Mouse (Mus musculus): Measurements from ENCODE around the gene Pcgf6. TPM values are rescaled to one million over a fixed set of nuclear protein-coding genes. Genes with fewer than 3 reads are reported as not detected.

The Pcgf6 gene
- total and polyA plus RNA-seq, 2 experiments from 2014 or later, result 3.3 to 4.1 TPM

DNA sequence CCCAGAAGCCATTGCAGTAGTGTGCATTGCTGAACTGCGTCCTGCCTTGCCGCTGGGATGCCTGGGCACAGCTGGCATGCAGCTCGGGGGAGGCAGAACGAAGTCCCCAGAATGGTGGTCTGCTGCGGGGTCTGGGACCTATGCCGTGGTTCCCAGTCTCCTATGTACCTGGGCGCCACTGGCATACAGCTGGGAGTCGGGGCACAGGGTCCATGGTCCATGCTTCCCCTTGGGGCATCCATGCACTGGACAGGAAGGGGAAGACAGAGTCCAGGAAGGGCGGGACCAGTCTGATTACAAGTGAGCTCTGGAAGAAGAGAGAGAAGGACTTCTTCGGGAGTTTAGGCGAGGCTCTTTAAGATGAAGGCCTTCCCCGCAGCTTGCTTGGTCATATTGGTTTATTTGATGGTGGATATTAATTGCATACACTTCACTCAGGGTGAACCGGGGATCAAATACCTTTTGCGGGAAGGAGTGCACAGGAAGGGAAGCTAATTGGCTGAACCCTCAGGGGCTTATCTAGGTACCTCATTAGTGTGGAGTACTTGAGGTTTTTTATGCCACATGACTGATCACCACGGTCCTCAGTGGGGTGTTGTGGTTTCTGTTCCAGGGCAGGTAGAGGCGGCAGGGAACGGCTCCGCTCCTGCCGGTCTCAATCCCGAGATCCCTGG is 61.1 kb downstream of the Pcgf6 start:
- TF ChIP-seq EP300 (IDR thresholded peaks at IDR 0.05; ENCODE audit: low read depth) (no peak), CTCF (IDR thresholded peaks at IDR 0.05; ENCODE audit: low read depth) (no peak)
- H3K4me3 ChIP-seq (ENCODE audit: low read depth, low read length), result no peak overlapping the region
- no peak for DNase-seq (ENCODE audit: low spot score)
- no peaks in the 10 kb centered on the region for H3K27me3 ChIP-seq (ENCODE audit: control insufficient read depth, insufficient read depth, low read length)
- H3K36me3 ChIP-seq (replicated peaks; ENCODE audit: control insufficient read depth, insufficient read depth, low read length), result no peaks in the 10 kb centered on the region
- 74% methylated on average over 20 of the region's 20 CpGs for WGBS
- no peak overlapping the region for H3K9ac ChIP-seq (replicated peaks; ENCODE audit: low read depth, low read length)
- no peak overlapping the region for H3K4me2 ChIP-seq (ENCODE audit: low read depth, low read length)
- H3K4me1 ChIP-seq (ENCODE audit: control insufficient read depth, insufficient read depth), result 0 out of 2 replicates have a peak, but pooled peaks cover 4% of the 10 kb centered on the region
- ATAC-seq (ENCODE audit: insufficient read depth, low read depth), result no peak
- H3K9me3 ChIP-seq (replicated peaks; ENCODE audit: control insufficient read depth, low read length), result no peaks in the 10 kb centered on the region
- H3K27ac ChIP-seq (ENCODE audit: low read depth), result no peak overlapping the region

DNA sequence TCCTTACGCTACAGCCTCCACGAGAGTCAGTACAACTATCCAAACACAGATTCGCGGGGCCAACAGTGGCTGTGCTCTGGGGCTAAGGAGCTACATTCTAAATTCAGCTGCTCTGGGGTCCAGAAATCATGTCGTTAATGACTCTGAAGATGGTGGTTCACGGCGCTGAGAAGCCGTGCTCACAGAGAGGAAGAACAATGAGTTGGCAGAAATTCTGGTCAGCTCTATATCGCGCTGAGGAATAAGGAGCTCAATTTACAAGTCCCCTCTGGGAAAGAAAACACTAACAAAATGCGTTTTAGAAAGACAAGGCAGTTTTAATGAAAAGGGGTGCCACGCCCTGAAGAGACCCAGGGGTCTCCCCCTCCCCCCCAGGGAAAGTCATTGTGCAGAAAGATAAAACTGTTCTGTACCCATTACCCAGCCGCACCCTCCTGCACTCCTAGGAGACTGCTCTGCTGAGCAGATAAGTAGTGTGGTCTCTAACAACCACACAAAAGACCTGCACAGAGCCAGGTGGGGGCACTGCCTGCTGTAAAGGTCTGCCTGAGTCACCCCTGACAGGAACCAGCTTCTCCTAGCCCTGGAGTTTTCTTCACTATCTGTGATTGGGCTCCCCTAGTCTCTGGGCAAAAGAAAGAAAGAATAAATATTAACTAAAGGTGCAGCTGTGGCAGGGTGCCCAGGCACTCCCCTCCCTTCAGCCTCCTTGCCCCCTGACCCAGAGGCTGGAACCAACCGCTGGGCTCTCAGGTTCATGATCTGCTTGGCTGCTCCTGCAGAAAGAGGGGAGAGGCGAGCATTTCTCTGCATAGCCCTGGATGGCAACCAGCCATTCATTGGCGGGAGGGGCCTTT is 62.2 kb downstream of the Pcgf6 start:
- no peak overlapping the region for H3K9ac ChIP-seq (replicated peaks; ENCODE audit: low read depth, low read length)
- H3K36me3 ChIP-seq (replicated peaks; ENCODE audit: control insufficient read depth, insufficient read depth, low read length), result no peaks in the 10 kb centered on the region
- no peak for TF ChIP-seq EP300 (IDR thresholded peaks at IDR 0.05; ENCODE audit: low read depth)
- no peak for TF ChIP-seq CTCF (IDR thresholded peaks at IDR 0.05; ENCODE audit: low read depth)
- no peak for DNase-seq (ENCODE audit: low spot score)
- no peaks in the 10 kb centered on the region for H3K27me3 ChIP-seq (ENCODE audit: control insufficient read depth, insufficient read depth, low read length)
- H3K4me1 ChIP-seq (ENCODE audit: control insufficient read depth, insufficient read depth), result 0 out of 2 replicates have a peak, but pooled peaks cover 8% of the 10 kb centered on the region
- ATAC-seq (ENCODE audit: insufficient read depth, low read depth), result no peak
- WGBS, result 64% methylated on average over 16 of the region's 16 CpGs
- H3K4me2 ChIP-seq (ENCODE audit: low read depth, low read length), result no peak overlapping the region; the same call in 1 of the 2 replicates
- no peak overlapping the region for H3K4me3 ChIP-seq (ENCODE audit: low read depth, low read length)
- H3K9me3 ChIP-seq (replicated peaks; ENCODE audit: control insufficient read depth, low read length), result no peaks in the 10 kb centered on the region
- H3K27ac ChIP-seq (ENCODE audit: low read depth), result no peak overlapping the region

DNA sequence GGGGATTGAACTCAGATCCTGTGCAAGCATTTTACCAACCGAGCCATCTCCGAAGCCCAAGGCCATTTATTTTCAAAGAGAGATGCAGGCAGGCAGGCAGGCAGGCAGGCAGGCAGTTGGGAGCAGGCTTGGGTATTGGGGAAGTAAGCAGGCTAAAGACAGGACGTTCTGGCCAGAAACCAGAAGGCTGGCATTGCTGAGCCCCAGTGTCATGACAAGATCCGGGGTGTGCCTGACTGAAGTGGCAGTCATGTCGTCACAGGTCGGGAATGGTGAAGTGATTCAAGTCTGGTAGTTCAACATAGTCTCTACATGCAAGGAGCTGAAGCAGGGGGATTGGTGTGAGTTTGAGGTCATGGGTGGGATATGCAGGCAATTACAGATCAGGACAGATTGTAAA is 63.1 kb downstream of the Pcgf6 start:
- H3K4me2 ChIP-seq (ENCODE audit: low read depth, low read length), result no peak overlapping the region
- no peak overlapping the region for H3K4me3 ChIP-seq (ENCODE audit: low read depth, low read length)
- no peak overlapping the region for H3K27ac ChIP-seq (ENCODE audit: low read depth)
- 53% methylated on average over 6 of the region's 6 CpGs for WGBS
- no peaks in the 10 kb centered on the region for H3K36me3 ChIP-seq (replicated peaks; ENCODE audit: control insufficient read depth, insufficient read depth, low read length)
- ATAC-seq (ENCODE audit: insufficient read depth, low read depth), result no peak
- no peaks in the 10 kb centered on the region for H3K27me3 ChIP-seq (ENCODE audit: control insufficient read depth, insufficient read depth, low read length)
- 0 out of 2 replicates have a peak, but pooled peaks cover 8% of the 10 kb centered on the region for H3K4me1 ChIP-seq (ENCODE audit: control insufficient read depth, insufficient read depth)
- no peak for DNase-seq (ENCODE audit: low spot score)
- no peak for TF ChIP-seq CTCF (IDR thresholded peaks at IDR 0.05; ENCODE audit: low read depth)
- no peaks in the 10 kb centered on the region for H3K9me3 ChIP-seq (replicated peaks; ENCODE audit: control insufficient read depth, low read length)
- no peak overlapping the region for H3K9ac ChIP-seq (replicated peaks; ENCODE audit: low read depth, low read length)

DNA sequence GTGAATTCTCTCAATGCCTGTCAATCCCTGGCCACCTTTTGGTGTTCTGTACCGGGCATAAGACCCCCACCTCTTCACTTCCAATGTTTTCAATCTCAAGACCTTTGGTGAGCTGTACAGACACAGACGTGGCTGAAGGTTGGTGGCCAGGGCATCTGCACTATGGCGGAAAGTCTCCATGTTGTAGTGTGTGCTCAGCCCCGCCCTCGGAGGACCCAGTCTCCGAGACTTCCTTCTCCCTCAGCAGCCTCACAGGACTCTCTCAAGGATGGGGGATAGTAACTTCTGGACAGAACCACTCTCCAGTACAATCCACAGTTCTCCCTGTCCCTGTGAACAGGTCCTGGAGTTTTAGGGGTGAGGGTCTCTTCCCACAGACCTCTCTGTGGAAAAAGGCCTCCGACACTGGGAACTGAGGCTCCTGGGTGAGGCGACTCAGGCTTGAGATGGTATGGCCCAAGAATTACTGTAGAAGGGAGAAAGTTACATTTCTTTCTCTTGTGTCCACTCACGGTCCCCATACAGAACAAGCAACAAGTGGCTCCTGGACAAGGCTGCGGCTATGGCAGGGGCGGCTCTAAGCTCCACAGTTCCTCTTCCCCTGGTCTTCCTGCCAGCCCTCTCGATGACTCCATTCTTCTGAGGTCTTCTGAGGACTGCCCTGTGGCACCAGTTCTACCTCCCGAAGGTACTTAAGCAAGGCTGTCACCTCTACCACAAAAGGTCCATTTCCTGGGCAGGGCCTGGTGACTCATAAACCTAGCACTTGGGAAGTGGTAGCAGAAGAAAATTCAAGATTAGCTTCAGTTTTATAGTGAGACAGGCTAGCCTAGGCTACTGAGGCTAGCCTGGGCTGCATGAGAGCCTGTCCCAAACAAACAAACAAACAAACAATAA is 65.7 kb downstream of the Pcgf6 start:
- 80% methylated on average over 13 of the region's 13 CpGs for whole genome bisulfite sequencing
- H3K27ac ChIP-seq (ENCODE audit: low read depth), result no peak overlapping the region

DNA sequence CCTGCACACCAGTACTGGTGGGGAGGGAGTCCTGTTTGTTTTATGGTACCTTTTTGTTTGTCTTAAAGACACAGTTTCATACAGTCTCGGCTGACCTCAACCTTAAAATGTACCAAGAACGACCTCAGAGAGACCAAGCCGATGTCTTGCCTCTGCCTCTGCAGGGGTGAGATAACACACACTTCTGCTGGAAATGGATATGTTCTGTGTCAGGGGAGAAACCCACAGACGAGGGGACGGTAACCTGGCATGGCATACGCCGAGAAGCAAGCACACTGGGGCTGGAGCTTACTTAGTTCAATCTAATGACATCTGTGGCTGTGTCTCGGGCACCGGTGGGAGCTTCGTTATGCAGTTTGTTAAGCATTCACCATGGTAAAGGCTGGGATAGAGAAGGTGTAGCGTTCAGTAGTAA is 66.7 kb downstream of the Pcgf6 start:
- peaks cover 17% of the 10 kb centered on the region; the same call in 1 of the 2 replicates for H3K4me1 ChIP-seq (ENCODE audit: control insufficient read depth, insufficient read depth)
- TF ChIP-seq EP300 (IDR thresholded peaks at IDR 0.05; ENCODE audit: low read depth) (no peak), CTCF (IDR thresholded peaks at IDR 0.05; ENCODE audit: low read depth) (no peak)
- H3K27ac ChIP-seq (ENCODE audit: low read depth), result no peak overlapping the region
- no peak overlapping the region for H3K4me2 ChIP-seq (ENCODE audit: low read depth, low read length)
- WGBS, result 46% methylated on average over 11 of the region's 11 CpGs
- H3K4me3 ChIP-seq (ENCODE audit: low read depth, low read length), result no peak overlapping the region
- ATAC-seq (ENCODE audit: insufficient read depth, low read depth), result no peak
- no peaks in the 10 kb centered on the region for H3K36me3 ChIP-seq (replicated peaks; ENCODE audit: control insufficient read depth, insufficient read depth, low read length)
- no peaks in the 10 kb centered on the region for H3K27me3 ChIP-seq (ENCODE audit: control insufficient read depth, insufficient read depth, low read length)
- no peak for DNase-seq (ENCODE audit: low spot score)
- H3K9me3 ChIP-seq (replicated peaks; ENCODE audit: control insufficient read depth, low read length), result no peaks in the 10 kb centered on the region
- no peak overlapping the region for H3K9ac ChIP-seq (replicated peaks; ENCODE audit: low read depth, low read length)

More for the DNA sequence above, 65.7 kb downstream of the Pcgf6 start:
- ATAC-seq (ENCODE audit: insufficient read depth, low read depth) (no peak), DNase-seq (ENCODE audit: low spot score) (no peak)
- Histone ChIP-seq H3K4me2 (ENCODE audit: low read depth, low read length) (no peak overlapping the region), H3K36me3 (replicated peaks; ENCODE audit: control insufficient read depth, insufficient read depth, low read length) (no peaks in the 10 kb centered on the region), H3K9ac (replicated peaks; ENCODE audit: low read depth, low read length) (no peak overlapping the region), H3K4me1 (ENCODE audit: control insufficient read depth, insufficient read depth) (0 out of 2 replicates have a peak, but pooled peaks cover 8% of the 10 kb centered on the region), H3K9me3 (replicated peaks; ENCODE audit: control insufficient read depth, low read length) (no peaks in the 10 kb centered on the region), H3K4me3 (ENCODE audit: low read depth, low read length) (no peak overlapping the region), H3K27me3 (ENCODE audit: control insufficient read depth, insufficient read depth, low read length) (no peaks in the 10 kb centered on the region)
- no peak for TF ChIP-seq EP300 (IDR thresholded peaks at IDR 0.05; ENCODE audit: low read depth)
- no peak for TF ChIP-seq CTCF (IDR thresholded peaks at IDR 0.05; ENCODE audit: low read depth)

Other genes starting within 250 kb of the Pcgf6 start
- not detected in 2 replicates for gene Ina, start 36.2 kb downstream of the Pcgf6 start, total RNA-seq (2014; rRNA removed; ENCODE audit: low replicate concordance)
- not detected in 2 replicates for gene Ina, start 36.2 kb downstream of the Pcgf6 start, polyA plus RNA-seq (2015; fragmentation: Nextera tagmentation; extraction: Ambion mirVana)
- gene Nt5c2, start 35.8 kb downstream of the Pcgf6 start, total RNA-seq (2014; rRNA removed; ENCODE audit: low replicate concordance), result 33.9 and 48.1 TPM in 2 replicates
- 92.7 and 111 TPM in 2 replicates for gene Nt5c2, start 35.8 kb downstream of the Pcgf6 start, polyA plus RNA-seq (2015; fragmentation: Nextera tagmentation; extraction: Ambion mirVana)
- 5.1 and 7.0 TPM in 2 replicates for gene Taf5, start 16.8 kb upstream of the Pcgf6 start, total RNA-seq (2014; rRNA removed; ENCODE audit: low replicate concordance)
- gene Taf5, start 16.8 kb upstream of the Pcgf6 start, polyA plus RNA-seq (2015; fragmentation: Nextera tagmentation; extraction: Ambion mirVana), result 1.2 and 1.5 TPM in 2 replicates
- 1,537 and 1,673 TPM in 2 replicates for gene Usmg5, start 39.7 kb upstream of the Pcgf6 start, total RNA-seq (2014; rRNA removed; ENCODE audit: low replicate concordance)
- 5,899 and 6,150 TPM in 2 replicates for gene Usmg5, start 39.7 kb upstream of the Pcgf6 start, polyA plus RNA-seq (2015; fragmentation: Nextera tagmentation; extraction: Ambion mirVana)
- 7.7 and 8.8 TPM in 2 replicates for gene Pdcd11, start 39.9 kb upstream of the Pcgf6 start, total RNA-seq (2014; rRNA removed; ENCODE audit: low replicate concordance)
- gene Pdcd11, start 39.9 kb upstream of the Pcgf6 start, polyA plus RNA-seq (2015; fragmentation: Nextera tagmentation; extraction: Ambion mirVana), result 3.2 and 4.0 TPM in 2 replicates
- gene Calhm2, start 87.4 kb upstream of the Pcgf6 start, total RNA-seq (2014; rRNA removed; ENCODE audit: low replicate concordance), result 2.4 and 6.8 TPM in 2 replicates
- 3.1 and 3.5 TPM in 2 replicates for gene Calhm2, start 87.4 kb upstream of the Pcgf6 start, polyA plus RNA-seq (2015; fragmentation: Nextera tagmentation; extraction: Ambion mirVana)
- not detected in 2 replicates for gene Calhm1, start 93.3 kb upstream of the Pcgf6 start, total RNA-seq (2014; rRNA removed; ENCODE audit: low replicate concordance)
- not detected in 2 replicates for gene Calhm1, start 93.3 kb upstream of the Pcgf6 start, polyA plus RNA-seq (2015; fragmentation: Nextera tagmentation; extraction: Ambion mirVana)
- not detected in 2 replicates for gene Calhm3, start 106.9 kb upstream of the Pcgf6 start, total RNA-seq (2014; rRNA removed; ENCODE audit: low replicate concordance)
- not detected in 2 replicates for gene Calhm3, start 106.9 kb upstream of the Pcgf6 start, polyA plus RNA-seq (2015; fragmentation: Nextera tagmentation; extraction: Ambion mirVana)
- gene Neurl1a, start 127.9 kb upstream of the Pcgf6 start, total RNA-seq (2014; rRNA removed; ENCODE audit: low replicate concordance), result 0.77 and 1.8 TPM in 2 replicates
- gene Neurl1a, start 127.9 kb upstream of the Pcgf6 start, polyA plus RNA-seq (2015; fragmentation: Nextera tagmentation; extraction: Ambion mirVana), result 0.27 and 0.54 TPM in 2 replicates

Measured in heart, postnatal 0 days (tissue).